Mouse (Mus musculus) E14TG2a.4 (cell line): ENCODE results near the gene Zfp385b.

Experiments
- CTCF ChIP-seq: conservative IDR thresholded peaks from 2 replicates; pipeline ENCODE4 v1.5.1; 2014; ENCODE audit warnings: low read length
- POU5F1 ChIP-seq: IDR thresholded peaks from 2 replicates; pipeline ENCODE4 v1.6.1; 2014; ENCODE audit warnings: low read length, borderline replicate concordance

DNA sequence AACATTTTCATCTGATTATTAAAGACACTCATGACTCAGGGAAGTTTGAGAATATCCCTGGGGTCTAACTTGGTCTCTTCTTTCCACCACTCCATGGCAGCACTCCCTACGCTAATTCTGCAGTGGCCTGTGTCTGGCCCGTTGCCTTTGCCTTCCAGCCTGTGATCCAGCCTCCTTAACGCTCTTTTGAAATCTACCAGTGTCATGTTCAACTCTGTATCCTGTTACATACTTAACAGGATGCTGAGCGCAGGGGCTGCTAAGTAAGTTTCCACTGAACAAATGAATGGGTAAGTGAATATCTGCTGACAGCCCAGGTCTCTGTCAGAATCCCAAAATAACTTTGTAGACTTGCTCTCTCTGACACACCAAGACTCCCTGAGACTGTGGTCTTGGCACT is 210.8 kb downstream of the Zfp385b start:
- no peak for TF ChIP-seq CTCF
- no peak for TF ChIP-seq POU5F1
